Mouse (Mus musculus) C2C12 (cell line): ENCODE results near the gene Jak2. TPM values are rescaled to one million over a fixed set of nuclear protein-coding genes. Genes with fewer than 3 reads are reported as not detected.

ENCODE experiments used
- H3K27me3 ChIP-seq: one replicate; pipeline ENCODE4 v1.6.1; 2011; ENCODE audit not compliant: control insufficient read depth, insufficient read depth, insufficient read length
- H3K36me3 ChIP-seq: one replicate; pipeline ENCODE4 v1.6.1; 2011; ENCODE audit not compliant: control insufficient read depth, insufficient read depth
- H3K4me3 ChIP-seq: one replicate; pipeline ENCODE4 v1.5.1; 2011; ENCODE audit warnings: mild to moderate bottlenecking, control low read depth; ENCODE audit not compliant: poor library complexity, insufficient read depth, severe bottlenecking
- H3K79me2 ChIP-seq: one replicate; pipeline ENCODE4 v1.6.1; 2011; ENCODE audit not compliant: control insufficient read depth, insufficient read depth
- H3K79me3 ChIP-seq: one replicate; pipeline ENCODE4 v1.6.1; 2011; ENCODE audit warnings: low read depth, control low read depth
- H3ac ChIP-seq: one replicate; pipeline ENCODE3; 2011; ENCODE audit warnings: low read depth; ENCODE audit not compliant: control insufficient read depth, insufficient read length
- CEBPB ChIP-seq: IDR thresholded peaks from one replicate; pipeline ENCODE4 v1.6.1; 2011; ENCODE audit warnings: low read depth, mild to moderate bottlenecking, control low read depth, moderate library complexity
- CTCF ChIP-seq: IDR thresholded peaks from one replicate; pipeline ENCODE4 v1.5.1; 2011; ENCODE audit not compliant: control insufficient read depth, insufficient read depth, insufficient read length
- FOSL1 ChIP-seq: IDR thresholded peaks from one replicate; pipeline ENCODE4 v1.8.0; 2011; ENCODE audit warnings: mild to moderate bottlenecking, low read length; ENCODE audit not compliant: poor library complexity, insufficient read depth, severe bottlenecking
- MAX ChIP-seq: IDR thresholded peaks from one replicate; pipeline ENCODE4 v1.6.1; 2011; ENCODE audit warnings: mild to moderate bottlenecking, control low read depth
- MYOD1 ChIP-seq: IDR thresholded peaks from one replicate; pipeline ENCODE4 v1.6.1; 2011; ENCODE audit warnings: low read depth; ENCODE audit not compliant: control insufficient read depth, insufficient read length
- MYOG ChIP-seq: IDR thresholded peaks from one replicate; pipeline ENCODE4 v1.6.1; 2011; ENCODE audit not compliant: control insufficient read depth, insufficient read length; ENCODE audit errors: extremely low read depth
- USF1 ChIP-seq: IDR thresholded peaks from one replicate; pipeline ENCODE4 v1.6.1; 2011; ENCODE audit warnings: low read depth, mild to moderate bottlenecking, control low read depth, moderate library complexity
- polyA plus RNA-seq: library from polyadenylated mRNA; unstranded; fragments of >200 nt; fragmentation: generic; extraction: Trizol; gene quantifications from one replicate; pipeline ENCODE4 v1.2.1, GENCODE M21; 2012; ENCODE audit warnings: missing spikeins

Gene Jak2
- polyA plus RNA-seq, 1 experiment, result 4.3 TPM

DNA sequence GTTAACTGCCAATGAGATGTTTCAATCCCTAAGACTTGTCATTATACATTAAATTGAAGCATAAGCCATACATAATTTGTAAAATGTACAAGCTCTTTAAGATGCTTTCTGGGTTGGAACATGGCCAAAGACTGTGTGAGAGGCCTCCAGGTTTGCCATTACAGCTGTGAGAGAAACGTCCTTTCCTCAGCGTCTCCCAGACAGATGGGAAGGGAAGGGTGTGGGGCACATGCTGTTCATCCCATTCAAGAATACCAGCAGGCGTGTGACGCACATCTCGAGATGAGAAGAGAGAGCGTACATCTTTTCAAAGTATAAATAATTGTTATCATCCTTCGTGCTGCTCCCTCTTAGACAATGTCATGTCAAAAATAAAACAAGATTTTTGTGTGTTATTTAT is 61.0 kb downstream of the Jak2 start:
- Histone ChIP-seq H3K79me3 (no peaks in the 10 kb centered on the region), H3K79me2 (no peaks in the 10 kb centered on the region), H3K4me3 (no peak overlapping the region), H3ac (no peak overlapping the region), H3K27me3 (no peaks in the 10 kb centered on the region), H3K36me3 (peaks cover 32% of the 10 kb centered on the region)
- TF ChIP-seq CEBPB, result no peak

DNA sequence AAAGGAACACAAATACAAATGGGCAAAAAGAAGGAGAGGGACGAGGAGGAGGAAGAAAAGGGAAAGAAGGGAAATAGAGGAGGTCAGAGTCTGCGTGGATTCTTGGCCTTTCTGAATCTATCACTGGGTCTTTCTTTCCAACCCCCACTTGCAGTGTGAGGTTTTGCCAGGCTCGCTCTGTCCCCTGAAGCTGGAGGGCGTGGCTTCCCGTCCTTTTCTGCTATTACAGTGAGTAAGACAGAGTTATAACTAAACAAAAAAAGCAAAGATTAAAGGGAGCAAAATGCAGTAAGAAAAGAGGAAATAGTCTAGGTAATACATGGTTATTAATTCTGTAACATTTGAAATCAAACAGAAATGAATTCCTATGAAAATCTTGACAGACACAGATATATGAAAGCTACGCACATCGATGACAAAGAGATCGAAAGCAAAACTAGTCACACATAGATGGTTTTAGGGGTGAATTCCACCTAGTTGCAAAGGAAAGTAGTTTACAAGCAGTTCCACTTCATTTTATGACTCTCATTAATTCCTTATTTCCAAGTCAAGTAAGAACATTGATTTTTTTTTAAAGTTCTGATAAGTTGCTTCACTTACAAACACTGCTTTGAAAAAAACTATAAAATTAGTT is 71.9 kb downstream of the Jak2 start:
- Histone ChIP-seq H3K27me3 (no peaks in the 10 kb centered on the region), H3K36me3 (no peaks in the 10 kb centered on the region), H3K79me2 (no peaks in the 10 kb centered on the region), H3ac (no peak overlapping the region), H3K4me3 (no peak overlapping the region), H3K79me3 (no peaks in the 10 kb centered on the region)
- no peak for TF ChIP-seq USF1

DNA sequence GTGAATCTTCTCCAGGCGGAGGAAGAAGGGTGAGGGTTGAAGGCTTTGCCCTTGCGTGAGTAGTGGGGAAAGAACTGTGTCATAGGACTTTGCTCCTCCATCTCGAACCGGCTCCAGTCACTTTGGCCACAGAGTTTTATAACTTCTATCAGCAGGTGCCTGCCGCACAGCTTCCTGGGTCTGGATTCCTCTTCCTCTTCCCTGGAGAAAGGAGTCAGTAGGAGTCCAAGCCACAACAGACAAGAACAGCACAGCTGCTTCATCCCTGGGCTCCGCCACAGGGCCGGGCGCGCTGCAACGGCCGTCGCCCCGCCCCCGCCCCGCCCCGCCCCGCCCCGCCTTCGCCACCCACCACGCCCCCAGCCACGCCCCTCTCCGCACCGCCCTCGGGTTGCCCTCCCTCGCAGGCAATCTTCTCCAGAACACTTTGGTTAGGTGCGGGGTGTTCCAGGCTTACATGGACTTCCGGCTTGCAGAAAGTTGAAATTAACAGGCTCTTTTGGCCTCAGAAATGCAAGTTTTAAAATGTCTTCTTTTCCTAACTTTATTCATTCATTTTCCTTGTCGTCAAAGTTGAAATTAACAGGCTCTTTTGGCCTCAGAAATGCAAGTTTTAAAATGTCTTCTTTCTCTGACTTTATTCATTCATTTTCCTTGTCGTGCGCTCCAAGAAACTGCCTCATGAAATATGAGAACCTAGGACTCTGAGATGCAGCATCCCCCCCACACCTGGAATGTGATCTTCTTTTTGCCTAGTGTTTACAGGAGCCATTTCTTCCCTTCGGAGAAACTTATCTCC is 73.6 kb downstream of the Jak2 start, which contains the start of gene Insl6:
Gene Insl6 (minus strand): TSS at position 304 of the 799 bp plus-strand sequence.
- Histone ChIP-seq H3K36me3 (no peaks in the 10 kb centered on the region), H3K79me3 (no peaks in the 10 kb centered on the region), H3ac (no peak within 1 kb of the TSS), H3K79me2 (no peaks in the 10 kb centered on the region), H3K4me3 (no peak within 1 kb of the TSS), H3K27me3 (no peaks in the 10 kb centered on the region)
- TF ChIP-seq MAX (no peak), CEBPB (no peak), MYOG (no peak), CTCF (no peak), USF1 (no peak)

DNA sequence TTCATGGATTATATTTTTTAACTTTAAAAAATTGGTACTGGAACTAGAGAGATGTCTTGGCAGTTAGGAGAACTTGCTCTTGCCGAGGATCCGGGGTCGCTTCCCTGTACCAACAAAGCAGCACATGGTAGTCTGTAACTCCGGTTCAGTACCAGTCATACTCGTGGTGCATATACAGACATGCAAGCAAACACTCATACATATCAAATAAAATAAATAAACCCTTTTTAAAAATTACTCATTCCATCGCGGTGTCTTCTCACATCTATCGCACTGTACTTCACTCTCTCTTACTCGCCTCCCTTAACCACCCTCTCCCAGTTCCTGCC is 74.2 kb downstream of the Jak2 start:
- no peaks in the 10 kb centered on the region for H3K79me3 ChIP-seq
- no peak overlapping the region for H3K4me3 ChIP-seq
- no peak overlapping the region for H3ac ChIP-seq
- H3K36me3 ChIP-seq, result no peaks in the 10 kb centered on the region
- TF ChIP-seq FOSL1, result no peak
- no peaks in the 10 kb centered on the region for H3K79me2 ChIP-seq
- no peaks in the 10 kb centered on the region for H3K27me3 ChIP-seq

DNA sequence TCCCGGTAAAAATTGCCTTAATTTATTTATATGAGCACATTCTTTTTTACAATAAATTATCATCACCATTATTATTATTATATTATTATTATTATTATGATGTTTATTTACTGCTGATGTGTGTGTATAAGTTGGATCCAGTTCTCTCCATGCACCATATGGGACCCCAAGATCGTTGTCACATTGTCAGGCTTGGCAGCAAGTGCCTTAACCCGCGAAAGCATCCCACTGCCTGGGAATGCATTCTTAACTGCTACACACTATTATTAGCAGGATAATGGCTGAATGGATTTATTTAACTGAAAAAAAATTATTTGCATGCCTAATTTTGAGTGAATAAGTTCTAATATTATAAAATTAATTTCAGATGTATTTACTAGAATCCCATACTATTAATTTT is 74.8 kb downstream of the Jak2 start:
- H3K27me3 ChIP-seq, result no peaks in the 10 kb centered on the region
- no peaks in the 10 kb centered on the region for H3K79me3 ChIP-seq
- H3K4me3 ChIP-seq, result no peak overlapping the region
- no peaks in the 10 kb centered on the region for H3K36me3 ChIP-seq
- H3K79me2 ChIP-seq, result no peaks in the 10 kb centered on the region
- no peak overlapping the region for H3ac ChIP-seq
- TF ChIP-seq MYOD1 (no peak), CTCF (no peak), MYOG (no peak), CEBPB (no peak), USF1 (no peak), MAX (no peak), FOSL1 (no peak)

DNA sequence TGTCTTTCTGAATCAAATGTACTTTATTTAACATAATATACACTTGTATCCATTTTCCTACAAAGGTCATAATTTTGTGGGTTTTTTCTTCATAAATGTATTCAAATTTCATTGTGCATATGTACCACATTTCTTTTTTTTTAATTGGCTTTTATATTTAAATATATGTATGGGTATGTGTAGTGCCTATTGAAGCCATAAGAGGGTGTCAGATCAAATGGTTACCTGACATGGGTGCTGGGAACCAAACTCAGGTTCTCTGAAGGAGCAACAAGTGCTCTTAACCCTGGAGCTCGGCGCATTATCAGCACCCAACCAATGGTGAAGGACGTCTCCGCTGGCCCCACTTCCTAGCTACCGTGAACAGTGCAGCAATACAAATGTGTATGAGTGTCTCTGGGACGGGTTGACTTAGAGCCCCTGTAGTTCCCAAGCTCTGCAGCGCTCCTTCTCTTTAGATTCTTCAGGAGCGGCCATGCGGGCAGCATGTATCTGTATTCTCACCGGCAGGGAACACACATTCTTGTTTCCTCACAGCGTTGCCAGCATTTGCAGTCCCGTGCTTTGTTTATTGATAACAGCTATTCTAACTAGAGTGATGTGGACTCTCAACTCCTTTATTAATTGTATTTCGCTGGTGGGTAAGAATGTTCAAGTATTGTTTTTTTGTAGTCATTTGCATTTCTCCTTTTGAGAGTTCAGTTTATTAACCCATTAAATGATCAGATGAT is 75.4 kb downstream of the Jak2 start:
- Histone ChIP-seq H3K36me3 (no peaks in the 10 kb centered on the region), H3K79me2 (no peaks in the 10 kb centered on the region), H3K79me3 (no peaks in the 10 kb centered on the region), H3K4me3 (no peak overlapping the region), H3ac (no peak overlapping the region), H3K27me3 (no peaks in the 10 kb centered on the region)
- no peak for TF ChIP-seq MYOD1
- TF ChIP-seq MAX, result no peak
- TF ChIP-seq MYOG, result no peak
